Mouse (Mus musculus) G1E (cell line): ENCODE measurements around the gene Zfp385a.

Experiments
- CTCF ChIP-seq: IDR thresholded peaks from 2 replicates; pipeline ENCODE4 v1.5.1; 2012; ENCODE audit warnings: low read depth, low read length, inconsistent platforms, mixed read lengths
- GATA1 ChIP-seq: IDR thresholded peaks from 2 replicates; pipeline ENCODE4 v1.6.1; 2012; ENCODE audit warnings: borderline replicate concordance, low read length, inconsistent platforms, mixed read lengths

DNA sequence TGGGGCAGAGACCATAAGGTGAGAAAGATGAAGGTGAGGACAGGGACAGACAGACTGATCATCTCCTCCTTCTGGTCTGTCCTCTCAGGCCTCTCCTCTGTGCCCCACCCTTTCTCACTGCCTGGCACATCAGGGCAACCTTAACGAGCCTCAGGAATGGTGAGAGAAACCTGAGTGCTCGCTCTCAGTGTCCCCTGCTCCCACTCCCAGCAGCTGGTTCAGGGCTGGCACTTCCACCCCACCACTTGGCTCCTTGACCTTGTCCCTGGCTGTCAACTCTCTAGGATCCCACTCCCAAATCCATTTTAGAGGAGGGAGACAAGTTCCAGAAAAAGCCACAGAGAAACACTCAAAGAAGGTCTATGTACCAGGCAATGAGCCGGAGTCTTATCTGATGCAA is 4.9 kb downstream of the Zfp385a start:
- TF ChIP-seq CTCF (no peak), GATA1 (no peak)
